Mouse (Mus musculus) layer of hippocampus, adult 11-12 months (tissue): ENCODE measurements around the gene Dtymk.
"Not testable (repeated sequence)": the region's sequence is repeated elsewhere in the genome, so short reads cannot be mapped to it uniquely, and the experiment has no call there.

Experiments used
- DNase-seq: peaks from one replicate; pipeline ENCODE4 v3.0.0; 2022; ENCODE audit warnings: low spot score

Dtymk gene

GRCm38 (mm10) chr1:93801741-93802238 lies at the start of gene Dtymk:
Gene Dtymk (minus strand): TSS chr1:93801934.
- peak; percentile 93 for DNase-seq

GRCm38 (mm10) chr1:93845766-93846366 lies 44.1 kb upstream of the Dtymk start:
- DNase-seq = not testable (repeated sequence)

GRCm38 (mm10) chr1:93838569-93838968 lies 36.8 kb upstream of the Dtymk start:
- not testable (repeated sequence) for DNase-seq

- DNase-seq = no peak
These were observed 35.6 kb upstream of the Dtymk start for GRCm38 (mm10) chr1:93837335-93837734.

DNA sequence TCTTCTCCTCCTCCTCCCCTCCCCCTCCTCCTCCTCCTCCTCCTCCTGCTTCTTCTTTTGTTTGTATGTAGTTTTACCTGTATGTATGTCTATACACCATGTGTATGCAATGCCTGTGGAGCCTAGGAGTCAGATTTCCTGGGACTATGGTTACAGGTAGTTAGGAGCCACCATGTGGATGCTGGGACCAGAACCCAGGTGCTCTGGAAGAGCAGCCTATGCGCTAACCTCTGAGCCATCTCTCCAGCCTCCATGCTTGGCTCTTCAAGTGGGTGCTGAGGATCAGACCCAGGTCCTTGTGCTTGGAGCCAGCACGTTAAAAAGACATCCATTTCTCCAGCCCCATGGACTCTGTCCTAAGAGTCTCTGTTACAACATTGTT lies 34.8 kb upstream of the Dtymk start:
- DNase-seq = no peak

DNA sequence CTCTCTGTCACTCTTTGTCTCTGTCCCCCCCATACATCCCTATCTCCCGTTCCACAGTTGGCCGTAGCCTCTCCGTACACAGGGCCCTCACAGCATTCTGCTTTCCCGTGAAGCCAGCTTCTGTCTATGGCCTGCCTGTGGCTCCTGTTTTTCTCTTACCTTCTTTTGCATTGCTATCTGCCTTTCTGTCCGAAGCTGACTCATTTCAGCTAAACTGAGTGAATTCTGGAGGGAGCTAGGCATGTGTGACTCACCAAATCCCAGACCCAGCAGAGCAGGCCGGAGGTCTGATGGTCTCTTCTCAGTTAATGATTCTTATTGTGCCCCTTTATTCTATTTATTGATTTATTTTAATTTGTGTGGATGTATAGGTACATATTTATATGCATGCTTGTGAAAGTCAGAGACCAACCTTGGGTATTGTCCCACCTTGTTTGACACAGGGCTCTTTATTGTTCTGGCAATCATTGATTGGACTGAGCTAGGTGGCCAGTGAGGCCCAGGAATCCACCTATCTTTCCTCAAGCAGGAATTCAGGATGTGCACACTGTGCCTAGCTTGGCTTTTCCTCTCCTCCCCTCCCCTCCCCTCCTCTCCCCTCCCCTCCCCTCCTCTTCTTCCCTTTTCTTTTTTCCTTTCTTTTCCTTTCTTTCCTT lies 34.3 kb upstream of the Dtymk start:
- peak; percentile 5 for DNase-seq

DNA sequence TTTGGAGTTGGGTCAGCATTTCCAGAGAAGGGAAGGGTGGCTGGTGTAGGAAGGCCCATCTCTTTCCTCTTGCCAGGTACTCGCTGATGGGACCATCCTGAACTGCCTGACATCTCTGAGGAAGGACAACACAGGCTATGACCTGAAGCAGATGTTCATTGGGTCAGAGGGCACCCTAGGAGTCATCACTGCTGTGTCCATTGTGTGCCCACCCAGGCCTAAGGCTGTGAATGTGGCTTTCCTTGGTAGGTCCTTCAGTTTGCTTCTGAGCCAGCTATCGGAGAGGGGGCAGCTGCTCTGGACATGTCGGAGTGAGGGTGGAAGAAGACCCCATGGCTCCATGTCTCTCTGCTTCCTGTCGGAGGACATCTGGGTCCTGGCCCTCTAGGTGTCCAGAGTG lies 33.5 kb upstream of the Dtymk start:
- DNase-seq = peak; percentile 3

GRCm38 (mm10) chr1:93834671-93835150 lies 33.0 kb upstream of the Dtymk start:
- DNase-seq = peak; percentile 3

- DNase-seq = peak; percentile 2
These were observed 31.1 kb upstream of the Dtymk start for GRCm38 (mm10) chr1:93832754-93833360.

DNA sequence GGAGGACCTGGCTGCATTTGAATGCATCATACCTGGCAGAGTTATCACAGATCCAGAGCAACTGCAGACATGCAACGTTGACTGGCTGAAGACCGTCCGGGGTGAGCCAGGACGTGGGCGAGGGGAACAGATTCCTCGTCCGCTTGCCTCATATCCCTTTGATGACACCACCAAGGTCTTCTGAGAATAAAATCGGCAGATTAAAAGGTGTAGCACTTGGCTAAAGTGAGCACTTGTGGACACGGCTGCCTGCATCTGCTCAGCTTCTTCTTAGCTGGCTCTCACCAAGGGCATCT lies 24.8 kb upstream of the Dtymk start:
- no peak for DNase-seq

GRCm38 (mm10) chr1:93825771-93826539 lies 24.2 kb upstream of the Dtymk start:
- DNase-seq = peak; percentile 31

DNA sequence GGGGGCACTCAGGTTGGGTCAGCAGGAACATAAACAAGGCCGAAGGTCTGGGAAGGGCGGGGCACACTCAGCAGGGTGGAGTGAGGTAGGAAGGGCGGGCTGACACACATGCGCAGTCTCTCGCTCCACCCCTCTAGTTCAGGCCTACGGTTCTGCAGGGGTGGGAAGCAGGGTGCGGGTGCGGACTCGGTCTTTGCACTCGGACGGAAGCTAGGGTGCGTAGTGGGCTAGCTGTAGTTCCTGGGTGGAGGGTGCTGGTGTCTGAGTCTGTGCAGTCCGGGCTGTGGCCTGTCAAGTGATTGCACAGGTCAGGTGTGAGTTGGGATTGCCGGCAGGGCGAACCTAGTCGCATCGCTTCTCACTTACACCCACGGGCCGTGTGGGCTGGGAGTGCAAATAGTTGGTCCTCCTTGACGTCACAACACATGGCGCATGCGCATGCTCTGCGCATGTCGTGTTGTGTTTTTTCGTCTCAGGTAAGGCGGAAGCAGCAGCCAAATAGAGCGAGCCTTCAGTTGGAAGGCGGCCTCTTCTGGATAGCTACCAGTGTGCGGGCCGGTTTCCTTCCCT lies 23.5 kb upstream of the Dtymk start:
- peak; percentile 97 for DNase-seq

DNA sequence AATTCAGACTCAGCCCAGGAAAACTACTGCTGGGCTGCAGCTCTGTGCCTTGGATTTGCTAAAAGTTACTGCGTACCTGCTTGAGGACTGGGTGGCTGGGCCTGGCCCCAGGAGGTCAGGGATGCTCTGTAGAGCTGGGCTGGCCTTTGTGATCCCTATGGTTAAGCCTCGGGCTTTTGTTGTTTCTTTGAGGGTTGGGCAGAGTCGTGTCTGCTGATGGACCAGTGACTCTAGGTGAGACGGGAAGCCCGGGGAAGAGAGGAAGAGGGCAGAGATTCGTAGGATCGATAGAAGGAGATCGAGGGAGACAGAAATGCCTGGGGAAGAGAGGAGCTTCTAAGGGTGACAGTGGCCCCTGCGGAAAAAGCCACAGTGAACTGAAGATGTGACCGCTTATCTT lies 22.9 kb upstream of the Dtymk start, which contains the start of gene D2hgdh:
D2hgdh (plus strand) TSS at position 301 of the 400 bp plus-strand sequence.
- DNase-seq = no peak

DNA sequence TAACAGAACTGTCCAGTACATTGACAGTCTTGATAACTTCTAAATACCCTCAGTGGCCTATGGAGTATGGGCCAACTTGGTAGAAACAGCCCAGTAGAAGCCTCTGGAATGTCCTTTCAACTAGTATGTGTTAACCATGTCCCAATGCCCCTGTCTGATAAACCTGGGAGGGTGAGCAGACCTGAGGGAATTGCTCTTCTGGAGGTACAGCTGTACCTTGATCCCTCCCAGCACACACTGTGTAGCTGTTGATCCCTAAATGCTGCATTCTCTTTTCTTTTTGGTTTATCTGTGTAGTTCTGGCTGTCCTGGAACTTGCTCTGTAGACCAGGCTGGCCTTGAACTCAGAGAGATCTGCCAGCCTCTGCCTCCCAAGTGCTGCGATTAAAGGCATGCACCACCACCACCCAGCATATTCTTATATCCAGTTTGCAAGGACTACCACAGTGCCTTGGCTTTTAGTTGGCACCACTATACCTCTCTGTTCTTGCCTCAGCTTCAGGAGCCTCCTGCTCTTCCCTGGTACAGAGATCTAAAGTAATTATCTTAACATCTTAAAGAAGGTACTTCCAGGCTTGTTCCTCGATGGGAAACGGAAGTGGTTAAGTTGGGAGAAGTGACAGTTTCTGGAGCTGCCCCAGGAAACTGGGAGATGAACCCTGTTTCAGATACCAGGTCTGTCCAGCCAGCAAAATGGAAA lies 22.2 kb upstream of the Dtymk start:
- DNase-seq = no peak

GRCm38 (mm10) chr1:93818722-93819121 lies 17.0 kb upstream of the Dtymk start:
- no peak for DNase-seq

GRCm38 (mm10) chr1:93817823-93818532 lies 16.2 kb upstream of the Dtymk start:
- DNase-seq = no peak

DNA sequence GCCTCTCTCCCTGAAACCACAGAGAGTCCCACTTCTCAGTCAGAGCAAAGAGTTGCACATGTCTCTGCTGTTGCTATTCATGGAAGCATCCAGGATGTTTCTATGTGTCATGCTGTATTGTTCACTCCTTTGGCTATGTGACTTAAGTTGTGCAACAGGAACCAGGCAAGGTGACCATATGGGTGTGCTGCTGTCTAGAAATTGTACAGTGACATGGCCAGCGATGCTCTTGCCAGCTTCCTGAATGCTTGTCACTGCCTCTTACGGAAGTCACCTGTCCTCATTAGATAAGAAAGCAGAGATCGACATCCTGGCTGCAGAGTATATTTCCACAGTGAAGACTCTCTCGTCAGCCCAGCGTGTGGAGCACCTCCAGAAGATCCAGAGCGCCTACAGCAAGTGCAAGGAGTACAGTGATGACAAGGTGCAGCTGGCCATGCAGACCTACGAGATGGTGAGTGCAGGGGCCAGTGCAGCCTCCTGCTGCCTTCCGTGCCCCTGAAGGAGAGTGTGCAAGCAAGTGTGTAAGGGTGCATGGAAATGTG lies 9.8 kb upstream of the Dtymk start:
- DNase-seq = no peak

GRCm38 (mm10) chr1:93810011-93810410 lies 8.3 kb upstream of the Dtymk start:
- DNase-seq = no peak

GRCm38 (mm10) chr1:93808871-93809270 lies 7.1 kb upstream of the Dtymk start:
- no peak for DNase-seq

GRCm38 (mm10) chr1:93805221-93805951 lies 3.7 kb upstream of the Dtymk start:
- DNase-seq = no peak
